Comparison of ENCODE assay signal across 9 mouse cellular contexts in genomic region chr8:78431356-78431755, GRCm38 (mm10). TPM values are rescaled to one million over a fixed set of nuclear protein-coding genes. Genes with fewer than 3 reads are reported as not detected.
DNase-seq lines count a peak whose midpoint lies in the region; ATAC-seq and TF ChIP-seq lines count a peak whose summit lies in the region.
"Had no signal": no experiment of that assay in that cellular context is flagged by ENCODE, and none has a peak within 500 bp of the region (broad histone marks: within the 10 kb centered on the region; RNA-seq: fewer than 3 reads in every experiment).

No protein-coding gene starts in this region.

- H3K27ac ChIP-seq in heart, embryonic 10.5 days: no peak overlapping the region
- no peak overlapping the region for H3K27ac ChIP-seq in ES-E14 (ENCODE audit: insufficient read depth, low read depth, low read length, poor library complexity, severe bottlenecking)
- no peak overlapping the region for H3K27ac ChIP-seq in cerebellum, adult 2 months (ENCODE audit: insufficient read depth, low read length)
- no peak overlapping the region for H3K27ac ChIP-seq in intestine, embryonic 15.5 days
- H3K27ac ChIP-seq: heart, embryonic 13.5 days had no signal

- TF ChIP-seq POLR2A in cerebellum, adult 2 months (IDR thresholded peaks at IDR 0.05; ENCODE audit: borderline replicate concordance, insufficient read depth, low read length): no peak

- no peak overlapping the region for H3K4me3 ChIP-seq in heart, embryonic 10.5 days
- H3K4me3 ChIP-seq in ES-E14 (ENCODE audit: insufficient read depth in 1 of 2, low read depth in 1 of 2, low read length in 2 of 2, poor library complexity in 1 of 2, severe bottlenecking in 1 of 2): no peak overlapping the region
- H3K4me3 ChIP-seq in cerebellum, adult 2 months (replicated peaks; ENCODE audit: insufficient read depth, low read depth, low read length): no peak overlapping the region
- H3K4me3 ChIP-seq in intestine, embryonic 15.5 days (replicated peaks): no peak overlapping the region
- H3K4me3 ChIP-seq: heart, embryonic 13.5 days had no signal

- H3K4me2 ChIP-seq in intestine, embryonic 15.5 days (replicated peaks): no peak overlapping the region
- H3K4me2 ChIP-seq: heart, embryonic 13.5 days had no signal

- peak; percentile 73 for DNase-seq in heart, postnatal 4 days
- DNase-seq in heart, embryonic 10.5 days (ENCODE audit: low spot score): no peak
- no peak for DNase-seq in ES-E14 (ENCODE audit: low read depth, low spot score)
- peak; percentile 91 for DNase-seq in embryo, embryonic 10 days (ENCODE audit: low spot score)
- peak; percentile 5 for DNase-seq in lung, postnatal 25 days (ENCODE audit: low spot score)
- no peak for DNase-seq in cerebellum, postnatal 25 days
- no peak for DNase-seq in cerebellum, adult 2 months

- no peaks in the 10 kb centered on the region for H3K9me3 ChIP-seq in heart, embryonic 10.5 days
- H3K9me3 ChIP-seq in ES-E14 (ENCODE audit: control insufficient read depth, insufficient read depth, low read depth, low read length): no peaks in the 10 kb centered on the region
- H3K9me3 ChIP-seq in intestine, embryonic 15.5 days: no peaks in the 10 kb centered on the region
- H3K9me3 ChIP-seq: heart, embryonic 13.5 days had no signal

- in situ Hi-C loops in ES-E14 (cut with MboI; ENCODE audit: low sequenced_read_pairs in 2 of 2, unreplicated experiment in 2 of 2): no loop called here

- H3K4me1 ChIP-seq in heart, embryonic 10.5 days: peaks cover 14% of the 10 kb centered on the region
- peaks cover 6 to 8% of the 10 kb centered on the region in 2 experiments; a peak in 3 of 4 replicates for H3K4me1 ChIP-seq in ES-E14 (ENCODE audit: control insufficient read depth in 2 of 2, insufficient read depth in 2 of 2, low read length in 2 of 2, poor library complexity in 1 of 2)
- no peaks in the 10 kb centered on the region for H3K4me1 ChIP-seq in cerebellum, adult 2 months (ENCODE audit: control insufficient read depth, insufficient read depth, low read length)
- H3K4me1 ChIP-seq in intestine, embryonic 15.5 days (replicated peaks): peaks cover 5% of the 10 kb centered on the region

- 8% methylated on average over 4 of the region's 4 CpGs for WGBS in heart, embryonic 10.5 days
- 8% methylated on average over 4 of the region's 4 CpGs for WGBS in cerebellum, adult 2 months
- WGBS in intestine, embryonic 15.5 days: 2% methylated on average over 4 of the region's 4 CpGs

- TF ChIP-seq CTCF in cerebellum, adult 2 months (IDR thresholded peaks at IDR 0.05; ENCODE audit: borderline replicate concordance, insufficient read depth, low read depth, low read length): no peak

- ATAC-seq in intestine, embryonic 15.5 days: no peak

- peaks cover 99% of the 10 kb centered on the region for H3K27me3 ChIP-seq in heart, embryonic 10.5 days (ENCODE audit: insufficient read depth, poor library complexity, severe bottlenecking)
- H3K27me3 ChIP-seq in cerebellum, adult 2 months (ENCODE audit: control insufficient read depth, insufficient read depth, low read length): no peaks in the 10 kb centered on the region; the same call in 1 of the 2 replicates
- peaks cover 65% of the 10 kb centered on the region for H3K27me3 ChIP-seq in intestine, embryonic 15.5 days (replicated peaks)

- no peak overlapping the region for H3K9ac ChIP-seq in ES-E14 (ENCODE audit: insufficient read depth, low read depth, low read length, poor library complexity, severe bottlenecking)
- no peak overlapping the region for H3K9ac ChIP-seq in intestine, embryonic 15.5 days
- H3K9ac ChIP-seq: heart, embryonic 13.5 days had no signal

- H3K36me3 ChIP-seq in heart, embryonic 10.5 days: no peaks in the 10 kb centered on the region
- no peaks in the 10 kb centered on the region for H3K36me3 ChIP-seq in ES-E14 (ENCODE audit: control insufficient read depth, insufficient read depth, low read length, poor library complexity, severe bottlenecking)
- H3K36me3 ChIP-seq in intestine, embryonic 15.5 days: no peaks in the 10 kb centered on the region
- H3K36me3 ChIP-seq: heart, embryonic 13.5 days had no signal

TF ChIP-seq in ES-E14, 5 proteins besides CTCF, POLR2A, EP300 and RAD21:
- no peak for TF ChIP-seq ZC3H11A (IDR thresholded peaks at IDR 0.05; ENCODE audit: borderline replicate concordance, low read depth, low read length)
- no peak for TF ChIP-seq CHD2 (IDR thresholded peaks at IDR 0.05; ENCODE audit: low read depth, low read length)
- TF ChIP-seq MAFK (IDR thresholded peaks at IDR 0.05; ENCODE audit: insufficient read depth, low read depth, low read length): no peak
- TF ChIP-seq ZNF384 (IDR thresholded peaks at IDR 0.05; ENCODE audit: low read depth, low read length): peak; percentile 88

RNA-seq across cellular contexts. Expression of gene Pou4f2, which starts 5.1 kb away (rescaled TPM):
- not detected for total RNA-seq in heart, postnatal 4 days (2021)
- polyA plus RNA-seq in heart, embryonic 10.5 days (2016; fragmentation: Nextera tagmentation; extraction: Ambion mirVana): not detected in 2 replicates
- 0.85 and 1.2 TPM in 2 replicates for total RNA-seq in ES-E14 (2012; rRNA removed)
- polyA plus RNA-seq in cerebellum, adult 2 months (2012; rRNA removed): 0.55 and 0.80 TPM in 2 replicates
- polyA plus RNA-seq in intestine, embryonic 15.5 days (2015; fragmentation: Nextera tagmentation; extraction: Ambion mirVana): not detected in 2 replicates
- polyA plus RNA-seq: heart, embryonic 13.5 days had no signal

Comparison
In these comparisons a context has a peak if more than half of its experiments do, and no peak if none do; other contexts are left out.
1. DNase-seq: peak in heart, postnatal 4 days (single experiment), embryo, embryonic 10 days (single experiment) and lung, postnatal 25 days (single experiment); none in heart, embryonic 10.5 days (single experiment), ES-E14 (single experiment), cerebellum, postnatal 25 days (0 of 2) and cerebellum, adult 2 months (0 of 2).